Mouse (Mus musculus): ENCODE data around the gene Syap1. TPM values are rescaled to one million over a fixed set of nuclear protein-coding genes. Genes with fewer than 3 reads are reported as not detected.

The Syap1 gene
- polyA plus RNA-seq, 1 experiment from 2014 or later: 20.5 TPM

DNA sequence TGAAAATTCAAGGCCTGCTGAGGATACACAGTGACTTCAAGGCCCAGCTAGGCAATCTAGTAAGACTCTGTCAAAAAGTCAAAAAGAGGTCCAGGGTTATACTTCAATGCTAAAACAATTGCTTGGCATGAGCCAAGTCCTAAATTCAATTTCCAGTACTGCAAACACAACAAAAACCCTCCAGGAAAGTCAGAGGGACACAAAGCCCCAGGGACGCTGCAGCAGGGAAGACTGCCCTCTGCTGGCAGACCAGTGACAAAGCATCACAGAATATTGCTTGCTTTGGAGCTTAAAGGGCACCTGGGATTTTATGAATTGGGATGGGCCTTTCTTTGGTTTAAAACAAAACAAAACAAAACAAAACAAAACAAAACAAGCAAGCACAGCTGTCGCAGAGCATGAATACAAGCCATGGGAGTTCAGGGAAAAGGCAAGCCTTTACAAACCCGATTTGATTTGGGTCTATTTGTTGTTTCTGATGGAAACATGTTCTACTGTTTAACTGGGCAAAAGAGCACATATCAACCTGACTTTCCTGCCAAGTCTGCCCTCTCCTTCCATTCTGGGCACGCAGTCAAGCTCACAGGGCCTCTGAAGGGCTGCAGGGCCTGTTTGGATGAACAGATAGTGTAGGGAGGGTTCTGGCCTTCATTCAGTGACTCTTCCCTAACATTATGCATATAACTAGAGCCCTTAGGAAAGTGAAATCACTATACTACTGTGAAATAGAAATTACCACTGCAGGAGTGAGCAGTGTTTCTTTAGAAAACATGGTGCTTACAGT, 16.3 kb downstream of the Syap1 start:
- no peaks in the 10 kb centered on the region for H3K27me3 ChIP-seq (ENCODE audit: insufficient read depth, low read length)
- no peak overlapping the region for H3K27ac ChIP-seq (ENCODE audit: low read depth)
- no peak overlapping the region for H3K4me3 ChIP-seq (ENCODE audit: low read depth, low read length)
- peaks cover 5% of the 10 kb centered on the region; the same call in 1 of the 2 replicates for H3K36me3 ChIP-seq (replicated peaks; ENCODE audit: insufficient read depth, low read length)
- H3K4me1 ChIP-seq (ENCODE audit: insufficient read depth): no peaks in the 10 kb centered on the region
- DNase-seq: peak; percentile 26
- no peak overlapping the region for H3K4me2 ChIP-seq (ENCODE audit: low read depth, low read length)
- H3K9me3 ChIP-seq (ENCODE audit: low read length): no peaks in the 10 kb centered on the region
- peak; percentile 68 for ATAC-seq
- WGBS (ENCODE audit: insufficient replicate concordance): 38% methylated on average over 4 of the region's 4 CpGs
- H3K9ac ChIP-seq (replicated peaks): no peak overlapping the region
- TF ChIP-seq EP300 (IDR thresholded peaks at IDR 0.05; ENCODE audit: low read depth) (no peak), CTCF (IDR thresholded peaks at IDR 0.05; ENCODE audit: low read depth) (peak; percentile 83)

DNA sequence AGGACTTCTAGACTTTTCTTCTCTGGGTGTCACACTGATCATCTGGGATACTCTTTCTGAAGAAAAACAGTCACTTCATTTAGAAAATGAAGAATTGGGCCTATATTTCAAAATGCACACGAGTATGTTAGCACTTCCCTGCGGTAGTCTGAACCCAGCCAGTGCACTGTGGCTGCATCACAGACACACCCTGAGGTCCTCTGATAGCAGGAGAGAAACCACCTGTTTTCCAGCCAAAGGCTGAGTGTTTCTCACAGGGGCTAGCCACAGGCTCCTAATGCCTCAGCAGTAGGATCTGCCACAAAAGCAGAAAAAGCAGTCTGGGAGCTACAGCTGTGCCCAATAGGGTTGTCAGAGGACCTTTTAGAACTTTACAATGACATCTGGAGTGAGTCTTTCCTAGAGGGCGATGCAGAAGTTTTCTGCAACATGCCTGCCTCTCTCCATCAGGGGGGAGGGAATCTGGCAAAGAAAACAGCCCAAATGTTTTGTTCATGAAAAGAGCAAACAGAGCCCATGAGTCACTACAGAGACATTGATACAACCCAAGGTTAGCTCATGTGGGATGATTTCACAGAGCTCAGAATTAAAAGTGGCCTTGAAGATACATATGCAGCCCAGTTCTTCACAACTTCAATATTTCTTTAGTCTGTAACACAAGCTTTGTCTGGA, 19.8 kb downstream of the Syap1 start:
- no peak for DNase-seq
- no peak overlapping the region for H3K4me2 ChIP-seq (ENCODE audit: low read depth, low read length)

DNA sequence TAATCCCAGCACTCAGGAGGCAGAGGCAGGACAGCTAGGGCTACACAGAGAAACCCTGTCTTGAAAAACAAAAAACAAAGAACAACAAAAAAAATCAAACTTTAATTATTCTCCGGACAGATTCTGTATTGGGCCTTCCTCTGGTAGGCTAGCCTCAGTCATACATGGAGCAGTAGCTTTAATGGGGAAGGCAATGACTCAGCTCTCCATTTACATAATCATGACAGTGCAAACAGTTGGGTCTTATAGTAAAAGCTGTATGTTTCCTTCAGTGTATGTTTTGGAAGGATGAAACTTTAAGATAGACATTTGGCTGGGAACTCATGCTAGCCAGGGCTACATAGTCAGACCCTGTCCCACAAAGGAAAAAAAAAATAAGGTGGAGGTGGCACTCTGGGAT, 39.6 kb downstream of the Syap1 start:
- TF ChIP-seq EP300 (IDR thresholded peaks at IDR 0.05; ENCODE audit: low read depth): no peak
- TF ChIP-seq CTCF (IDR thresholded peaks at IDR 0.05; ENCODE audit: low read depth): no peak
- Histone ChIP-seq H3K36me3 (replicated peaks; ENCODE audit: insufficient read depth, low read length) (no peaks in the 10 kb centered on the region), H3K4me1 (ENCODE audit: insufficient read depth) (no peaks in the 10 kb centered on the region), H3K9ac (replicated peaks) (no peak overlapping the region), H3K27ac (ENCODE audit: low read depth) (no peak overlapping the region), H3K4me2 (ENCODE audit: low read depth, low read length) (no peak overlapping the region), H3K4me3 (ENCODE audit: low read depth, low read length) (no peak overlapping the region), H3K9me3 (ENCODE audit: low read length) (no peaks in the 10 kb centered on the region), H3K27me3 (ENCODE audit: insufficient read depth, low read length) (no peaks in the 10 kb centered on the region)
- no peak for DNase-seq
- WGBS (ENCODE audit: insufficient replicate concordance): 69% methylated on average over 1 of the region's 1 CpGs
- no peak for ATAC-seq

More for the DNA sequence above, 19.8 kb downstream of the Syap1 start:
- Histone ChIP-seq H3K4me3 (ENCODE audit: low read depth, low read length) (no peak overlapping the region), H3K4me1 (ENCODE audit: insufficient read depth) (no peaks in the 10 kb centered on the region), H3K27me3 (ENCODE audit: insufficient read depth, low read length) (no peaks in the 10 kb centered on the region), H3K9me3 (ENCODE audit: low read length) (no peaks in the 10 kb centered on the region), H3K27ac (ENCODE audit: low read depth) (no peak overlapping the region), H3K9ac (replicated peaks) (no peak overlapping the region), H3K36me3 (replicated peaks; ENCODE audit: insufficient read depth, low read length) (0 out of 2 replicates have a peak, but pooled peaks cover 5% of the 10 kb centered on the region)
- ATAC-seq: no peak
- TF ChIP-seq CTCF (IDR thresholded peaks at IDR 0.05; ENCODE audit: low read depth) (no peak), EP300 (IDR thresholded peaks at IDR 0.05; ENCODE audit: low read depth) (no peak)
- WGBS (ENCODE audit: insufficient replicate concordance): 78% methylated on average over 3 of the region's 3 CpGs

DNA sequence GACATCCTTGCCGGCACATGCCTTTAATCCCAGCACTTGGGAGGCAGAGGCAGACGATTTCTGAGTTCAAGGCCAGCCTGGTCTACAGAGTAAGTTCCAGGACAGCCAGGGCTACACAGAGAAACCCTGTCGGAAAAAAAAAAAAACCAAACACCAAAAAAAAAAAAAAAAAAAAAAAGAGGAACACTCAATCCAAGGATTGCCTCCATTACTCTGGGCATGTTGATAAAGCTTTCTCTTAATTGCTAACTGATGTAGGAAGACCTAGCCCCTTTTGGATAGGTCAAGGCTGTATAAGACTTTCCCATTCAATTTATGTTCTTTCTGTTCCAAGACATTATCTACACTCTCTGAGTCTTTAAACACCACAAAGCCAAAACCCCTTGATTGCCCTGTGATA, 42.7 kb downstream of the Syap1 start:
- H3K36me3 ChIP-seq (replicated peaks; ENCODE audit: insufficient read depth, low read length): no peaks in the 10 kb centered on the region
- no peak overlapping the region for H3K9ac ChIP-seq (replicated peaks)
- no peak for TF ChIP-seq CTCF (IDR thresholded peaks at IDR 0.05; ENCODE audit: low read depth)
- TF ChIP-seq EP300 (IDR thresholded peaks at IDR 0.05; ENCODE audit: low read depth): no peak
- ATAC-seq (no peak), DNase-seq (no peak)
- no peak overlapping the region for H3K4me2 ChIP-seq (ENCODE audit: low read depth, low read length)
- H3K27ac ChIP-seq (ENCODE audit: low read depth): no peak overlapping the region
- no peak overlapping the region for H3K4me3 ChIP-seq (ENCODE audit: low read depth, low read length)
- no peaks in the 10 kb centered on the region for H3K9me3 ChIP-seq (ENCODE audit: low read length)
- WGBS (ENCODE audit: insufficient replicate concordance): 79% methylated on average over 3 of the region's 3 CpGs
- H3K27me3 ChIP-seq (ENCODE audit: insufficient read depth, low read length): no peaks in the 10 kb centered on the region
- no peaks in the 10 kb centered on the region for H3K4me1 ChIP-seq (ENCODE audit: insufficient read depth)

DNA sequence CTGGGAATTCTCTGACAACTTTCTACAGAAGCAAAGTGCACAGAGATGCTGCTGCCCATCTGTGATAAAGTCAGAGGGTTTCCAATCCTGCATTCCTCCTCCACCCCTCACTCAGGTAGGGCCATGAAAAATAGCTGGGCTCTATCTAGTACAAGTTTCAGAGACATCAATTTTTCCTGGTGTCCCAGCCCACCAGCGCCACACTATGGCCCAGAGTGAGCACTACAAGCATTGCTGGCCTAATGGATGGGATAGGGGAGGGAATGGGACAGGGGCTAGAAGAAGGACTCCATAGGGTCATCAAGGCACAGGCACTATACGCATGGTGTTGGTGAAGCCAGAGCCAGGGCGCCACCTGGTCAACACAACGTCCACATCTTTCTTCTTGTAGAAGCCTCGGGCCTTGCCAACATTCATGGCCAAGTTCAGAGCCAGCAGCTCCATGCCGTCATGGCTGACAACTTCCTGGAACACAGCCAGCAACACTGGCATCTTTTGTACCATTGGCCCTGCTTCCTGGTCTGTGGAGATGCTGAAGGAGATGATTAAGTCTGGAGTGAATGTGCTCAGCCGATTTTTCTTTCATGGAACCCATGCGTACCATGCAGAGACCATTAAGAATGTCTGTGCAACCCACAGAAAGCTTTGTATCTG, 43.7 kb downstream of the Syap1 start:
- H3K27ac ChIP-seq (ENCODE audit: low read depth): no peak overlapping the region
- DNase-seq (peak; percentile 13), ATAC-seq (no peak)
- H3K4me2 ChIP-seq (ENCODE audit: low read depth, low read length): no peak overlapping the region
- H3K36me3 ChIP-seq (replicated peaks; ENCODE audit: insufficient read depth, low read length): no peaks in the 10 kb centered on the region
- no peaks in the 10 kb centered on the region for H3K4me1 ChIP-seq (ENCODE audit: insufficient read depth)
- no peak overlapping the region for H3K4me3 ChIP-seq (ENCODE audit: low read depth, low read length)
- no peaks in the 10 kb centered on the region for H3K27me3 ChIP-seq (ENCODE audit: insufficient read depth, low read length)
- TF ChIP-seq EP300 (IDR thresholded peaks at IDR 0.05; ENCODE audit: low read depth) (no peak), CTCF (IDR thresholded peaks at IDR 0.05; ENCODE audit: low read depth) (peak; percentile 44)
- no peak overlapping the region for H3K9ac ChIP-seq (replicated peaks)
- H3K9me3 ChIP-seq (ENCODE audit: low read length): no peaks in the 10 kb centered on the region
- 67% methylated on average over 8 of the region's 8 CpGs for WGBS (ENCODE audit: insufficient replicate concordance)

DNA sequence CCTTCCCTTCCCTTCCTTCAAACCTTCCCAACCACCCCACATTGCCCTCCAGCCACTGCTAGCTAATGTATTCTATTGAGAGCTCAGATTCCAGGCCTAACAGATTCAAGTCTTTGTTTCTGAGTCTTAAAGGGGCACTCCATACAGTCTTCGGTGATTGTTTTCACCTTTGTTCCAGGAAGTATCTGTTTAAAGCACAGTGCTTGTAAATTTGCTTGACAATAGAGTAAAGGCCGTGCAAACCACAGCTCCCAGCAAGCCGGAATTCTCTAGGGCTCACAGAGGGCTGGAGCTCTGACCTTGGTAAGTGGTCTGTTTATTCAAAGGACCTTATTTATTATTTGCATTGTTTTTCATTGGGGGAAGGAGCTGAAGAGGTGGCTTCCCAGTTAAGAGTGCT, 56.1 kb downstream of the Syap1 start:
- no peaks in the 10 kb centered on the region for H3K9me3 ChIP-seq (ENCODE audit: low read length)
- 77% methylated on average over 3 of the region's 3 CpGs for WGBS (ENCODE audit: insufficient replicate concordance)
- no peak for TF ChIP-seq CTCF (IDR thresholded peaks at IDR 0.05; ENCODE audit: low read depth)
- TF ChIP-seq EP300 (IDR thresholded peaks at IDR 0.05; ENCODE audit: low read depth): no peak
- H3K4me2 ChIP-seq (ENCODE audit: low read depth, low read length): no peak overlapping the region
- ATAC-seq (no peak), DNase-seq (no peak)
- H3K36me3 ChIP-seq (replicated peaks; ENCODE audit: insufficient read depth, low read length): no peaks in the 10 kb centered on the region
- no peak overlapping the region for H3K27ac ChIP-seq (ENCODE audit: low read depth)
- H3K9ac ChIP-seq (replicated peaks): no peak overlapping the region
- no peak overlapping the region for H3K4me3 ChIP-seq (ENCODE audit: low read depth, low read length)
- H3K4me1 ChIP-seq (ENCODE audit: insufficient read depth): no peaks in the 10 kb centered on the region
- H3K27me3 ChIP-seq (ENCODE audit: insufficient read depth, low read length): no peaks in the 10 kb centered on the region
